Mouse (Mus musculus): ENCODE measurements at regions not wholly inside any gene's neighbourhood (a gene's known extent, or its start where the extent isn't known, plus 50 kb on each side); places are given as distances from the start of the nearest gene placed in this dataset.
"Not testable (repeated sequence)": the region's sequence is repeated elsewhere in the genome, so short reads cannot be mapped to it uniquely, and the experiment has no call there.

DNA sequence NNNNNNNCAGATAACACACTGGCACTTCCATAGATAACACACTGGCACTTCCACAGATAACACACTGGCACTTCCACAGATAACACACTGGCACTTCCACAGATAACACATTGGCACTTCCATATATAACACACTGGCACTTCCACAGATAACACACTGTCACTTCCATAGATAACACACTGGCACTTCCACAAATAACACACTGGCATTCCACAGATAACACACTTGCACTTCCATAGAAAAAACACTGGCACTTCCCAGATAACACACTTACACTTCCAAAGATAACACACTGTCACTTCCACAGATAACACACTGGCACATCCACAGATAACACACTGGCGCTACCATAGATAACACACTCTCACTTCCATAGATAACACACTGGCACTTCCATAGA is 105.7 kb upstream of the Afdn start:
- DNase-seq (ENCODE audit: low spot score), result not testable (repeated sequence)

DNA sequence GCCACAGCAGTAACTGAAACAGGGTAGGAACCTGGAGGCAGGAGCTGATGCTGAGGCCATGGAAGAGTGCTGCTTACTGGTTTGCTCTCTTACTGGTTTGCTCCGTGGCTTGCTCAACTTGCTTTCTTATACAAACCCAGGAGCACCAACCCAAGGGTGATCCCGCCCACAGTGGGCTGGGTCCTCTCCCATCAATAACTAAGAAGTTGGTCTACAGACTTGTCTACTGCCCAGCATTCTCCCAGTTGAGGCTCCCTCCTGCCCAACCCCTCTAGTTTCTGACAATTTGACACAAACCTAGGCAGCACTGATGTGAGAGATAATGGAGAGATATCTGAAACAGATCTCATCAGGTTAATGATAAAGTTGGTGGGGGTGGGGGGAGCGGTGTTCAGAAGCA is 104.3 kb upstream of the Afdn start:
- DNase-seq (ENCODE audit: low spot score), result no peak

DNA sequence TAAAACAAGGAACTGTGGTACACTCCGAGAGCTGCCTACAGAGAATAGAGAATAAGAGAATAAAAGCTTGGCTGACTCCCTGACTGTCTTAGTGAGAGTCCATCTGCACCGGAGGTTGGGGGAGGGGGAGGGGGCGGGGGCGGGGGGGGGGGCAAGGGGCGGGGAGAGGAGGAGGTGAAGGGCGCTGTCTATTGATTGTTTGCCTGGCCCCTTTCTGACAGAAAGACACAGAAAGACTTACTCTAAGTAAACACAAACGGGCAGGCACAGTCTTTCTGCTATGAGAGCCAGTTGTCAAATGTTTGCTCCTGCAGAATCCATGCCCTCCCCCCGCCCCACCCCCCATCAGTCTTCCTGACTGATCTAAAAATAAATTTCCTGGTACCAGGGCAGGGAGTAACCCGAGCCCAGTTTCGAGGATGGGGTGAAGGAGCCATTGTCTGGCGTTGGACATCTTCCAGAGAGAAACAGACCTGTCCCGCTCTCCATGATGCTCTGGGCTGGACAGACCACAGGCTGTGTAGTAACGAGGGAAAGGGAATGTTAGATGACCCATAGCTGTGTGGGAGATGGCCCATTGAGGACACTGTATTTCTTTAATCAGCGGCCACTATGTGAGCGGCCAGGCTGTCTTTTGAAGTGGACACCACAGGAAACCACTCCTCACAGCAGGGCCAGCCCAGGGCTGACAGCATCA is 103.7 kb upstream of the Afdn start:
- no peak for DNase-seq (ENCODE audit: low spot score)

DNA sequence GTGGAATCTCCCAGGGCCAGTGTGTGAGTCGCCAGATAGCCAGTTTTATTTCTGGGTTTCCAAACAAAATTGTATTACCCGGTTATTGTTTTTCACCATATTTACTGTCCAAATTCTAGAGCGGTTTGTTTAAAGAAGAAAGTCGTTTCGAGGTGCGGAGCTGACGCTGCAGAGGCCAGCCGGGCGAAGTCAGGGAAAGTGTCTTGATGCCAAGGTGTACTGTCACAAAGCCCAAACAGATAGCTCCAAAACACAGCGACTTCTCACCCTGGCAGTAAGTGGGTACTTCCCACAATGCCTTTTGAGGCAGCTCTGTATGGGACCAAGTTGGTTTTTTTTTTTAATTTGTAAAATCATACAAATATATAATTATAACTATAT is 103.2 kb upstream of the Afdn start:
- no peak for DNase-seq (ENCODE audit: low spot score)

DNA sequence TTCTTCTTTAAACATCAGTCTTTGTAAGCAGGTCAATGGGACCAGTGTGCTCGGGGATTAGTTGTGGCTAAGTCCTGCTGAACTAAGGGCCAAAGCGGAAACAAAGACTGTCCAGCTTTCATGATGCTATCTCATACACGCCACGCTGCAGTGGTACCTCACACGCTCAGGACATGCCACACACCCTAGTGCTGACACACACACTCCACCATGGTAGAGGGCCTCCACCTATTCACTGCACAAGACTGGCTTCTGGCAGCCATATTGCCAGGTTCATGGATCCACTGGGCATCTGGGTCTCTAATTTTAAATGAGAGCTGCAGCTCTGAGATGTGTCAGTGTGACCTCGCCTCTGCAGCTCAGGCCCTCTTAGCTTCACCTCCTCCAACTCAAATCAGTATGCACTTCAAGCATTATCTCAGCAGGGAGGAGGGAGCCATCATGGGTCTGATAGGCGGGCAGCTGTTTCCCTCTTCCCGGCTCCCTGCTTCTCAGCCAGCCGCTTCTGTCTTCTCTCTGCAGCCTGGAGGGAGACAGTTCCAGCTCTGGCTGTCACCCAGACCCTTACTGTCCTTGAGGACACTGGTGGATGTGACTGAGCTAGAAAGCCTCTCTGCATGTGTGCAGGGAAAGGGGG is 102.6 kb upstream of the Afdn start:
- DNase-seq (ENCODE audit: low spot score), result no peak

DNA sequence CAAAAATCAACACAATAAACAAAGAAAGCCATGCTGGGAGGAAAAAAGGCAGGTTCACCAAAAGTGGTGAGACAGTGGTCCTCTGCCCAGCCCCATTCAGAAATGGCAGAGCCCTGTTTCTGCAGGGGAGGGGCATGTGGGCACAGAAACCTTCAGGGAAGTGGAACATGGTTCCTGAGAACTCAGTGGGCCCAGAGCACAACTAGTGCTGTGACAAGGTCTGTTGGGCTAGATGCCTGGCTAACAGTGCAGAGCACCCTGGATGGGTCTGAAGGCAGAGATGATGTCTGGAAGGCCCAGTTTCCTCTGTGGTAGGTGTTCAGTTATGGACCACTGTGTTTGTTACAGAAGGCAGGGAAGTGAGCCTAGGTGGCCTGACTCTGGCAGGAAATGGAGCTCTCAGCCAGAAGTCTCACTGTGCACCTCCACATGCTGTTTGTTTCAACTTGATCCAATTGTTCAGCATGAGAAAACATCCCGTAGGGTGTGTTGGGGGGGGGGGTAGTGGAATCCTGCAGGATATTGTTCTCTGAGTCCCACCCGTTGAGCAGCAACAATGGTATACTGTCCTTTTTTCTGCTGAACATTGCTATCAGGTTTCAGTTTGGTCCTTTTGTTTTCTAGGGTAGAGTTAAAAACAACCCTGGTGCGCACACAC is 101.9 kb upstream of the Afdn start:
- DNase-seq (ENCODE audit: low spot score), result peak; percentile 26

DNA sequence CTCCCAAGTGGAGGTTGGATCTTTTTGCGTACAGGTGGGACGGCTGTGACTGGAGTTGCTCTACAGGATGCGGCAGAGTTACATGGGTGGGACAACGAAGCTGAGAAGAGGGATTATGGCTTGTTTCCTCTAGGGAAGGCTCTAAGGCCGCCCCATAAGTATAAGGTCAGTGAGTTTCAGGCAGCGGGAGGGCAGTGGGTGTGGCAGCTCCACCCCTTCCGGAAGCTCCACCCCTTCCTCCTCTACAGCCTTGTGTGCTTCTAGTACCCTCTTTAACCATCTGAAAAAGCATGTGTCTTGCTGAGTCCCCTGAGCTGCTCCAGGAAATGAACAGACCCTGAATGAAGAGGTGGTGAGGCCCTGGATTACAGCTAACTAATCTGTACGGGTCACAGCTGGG is 101.2 kb upstream of the Afdn start:
- DNase-seq (ENCODE audit: low spot score), result peak; percentile 73

DNA sequence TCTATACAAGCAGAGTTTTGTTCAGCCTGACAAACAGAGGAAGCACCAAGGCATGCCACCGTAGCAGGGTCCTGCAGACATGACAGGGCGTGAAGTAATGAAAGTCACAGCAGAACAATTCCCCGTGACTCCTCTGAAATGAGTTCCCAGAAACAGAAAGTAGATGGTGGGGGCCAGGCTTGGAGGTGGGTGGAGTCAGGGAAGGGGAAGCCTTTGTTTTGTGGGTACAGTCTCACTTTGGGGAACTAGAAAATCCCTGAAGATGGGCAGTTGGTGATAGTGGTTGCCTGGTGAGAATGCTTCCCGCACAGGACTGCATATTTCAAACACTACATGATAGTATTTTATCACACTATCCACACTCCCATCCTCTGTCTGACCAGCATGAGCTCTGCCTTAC is 100.4 kb upstream of the Afdn start:
- DNase-seq (ENCODE audit: low spot score), result no peak

DNA sequence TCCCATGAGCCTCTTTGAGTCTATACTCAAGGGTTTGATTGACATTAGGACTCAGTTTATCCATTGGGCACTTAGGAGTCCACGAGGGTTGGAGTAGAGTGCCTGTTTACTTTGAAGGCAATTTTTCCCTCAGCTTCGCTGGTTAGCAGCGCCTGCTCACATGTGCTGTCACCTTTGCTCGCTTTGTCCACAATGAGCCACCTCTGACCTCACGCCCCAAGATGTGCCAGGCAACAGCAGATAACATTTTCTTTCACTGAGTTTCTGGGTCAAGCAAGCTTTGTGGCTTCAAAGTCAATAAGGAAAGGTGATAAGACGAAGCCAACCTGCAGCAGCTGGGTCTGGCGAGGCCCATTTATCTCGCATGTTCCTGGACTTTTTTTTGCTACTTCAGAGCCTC is 99.3 kb upstream of the Afdn start:
- no peak for DNase-seq (ENCODE audit: low spot score)

DNA sequence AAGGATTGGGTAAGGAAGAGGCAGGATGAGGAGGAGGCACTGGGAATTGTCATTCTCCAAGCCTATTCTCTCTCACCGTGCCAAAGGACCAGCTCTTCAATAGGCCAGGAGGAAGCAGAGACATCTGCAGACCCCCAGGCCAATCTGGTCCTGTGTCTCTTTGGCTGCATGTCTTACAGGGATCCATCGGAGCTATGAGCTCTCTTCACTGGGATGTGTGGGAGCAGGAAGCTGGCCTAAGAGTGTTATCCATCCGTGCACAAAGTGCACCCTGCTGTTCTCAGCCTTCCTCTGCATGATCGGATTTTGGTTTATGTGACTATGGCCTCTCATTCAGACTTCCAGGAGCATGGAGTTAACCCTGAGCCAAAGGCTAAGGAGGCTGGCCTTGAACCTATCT is 98.2 kb upstream of the Afdn start:
- DNase-seq (ENCODE audit: low spot score), result no peak
